ENCODE assay signal across 27 mouse cellular contexts in genomic region chr10:92790247-92790646, GRCm38 (mm10).
A peak's percentile ranks its signal among the peaks of the same experiment; 100 is the strongest.
DNase-seq lines count a peak whose midpoint lies in the region; ATAC-seq and TF ChIP-seq lines count a peak whose summit lies in the region.
"Had no signal": no experiment of that assay in that cellular context is flagged by ENCODE, and none has a peak within 500 bp of the region (broad histone marks: within the 10 kb centered on the region; RNA-seq: fewer than 3 reads in every experiment).

No protein-coding gene starts in this region.

- no peak overlapping the region for H3K4me2 ChIP-seq in forebrain, embryonic 14.5 days (ENCODE audit: low read length)
- no peak overlapping the region for H3K4me2 ChIP-seq in forebrain, embryonic 11.5 days (ENCODE audit: low read depth, low read length, severe bottlenecking)
- peak overlapping the region; percentile 59; the same call in 1 of the 2 replicates for H3K4me2 ChIP-seq in CH12.LX (ENCODE audit: insufficient read depth, low read depth, poor library complexity, severe bottlenecking)
- H3K4me2 ChIP-seq in embryonic facial prominence, embryonic 14.5 days (ENCODE audit: low read depth, low read length), result no peak overlapping the region
- H3K4me2 ChIP-seq: heart, embryonic 11.5 days; hindbrain, embryonic 15.5 days; liver, embryonic 13.5 days; lung, embryonic 15.5 days; neural tube, embryonic 13.5 days had no signal

- 27% methylated on average over 2 of the region's 2 CpGs for WGBS in forebrain, embryonic 14.5 days
- WGBS in forebrain, embryonic 11.5 days, result 29% methylated on average over 2 of the region's 2 CpGs
- 13% methylated on average over 2 of the region's 2 CpGs for WGBS in embryonic facial prominence, embryonic 14.5 days

- no peak overlapping the region for H3K9ac ChIP-seq in forebrain, embryonic 14.5 days (ENCODE audit: low read length)
- H3K9ac ChIP-seq in forebrain, embryonic 11.5 days (ENCODE audit: low read length), result no peak overlapping the region
- no peak overlapping the region for H3K9ac ChIP-seq in CH12.LX (ENCODE audit: insufficient read depth, low read depth)
- no peak overlapping the region for H3K9ac ChIP-seq in embryonic facial prominence, embryonic 14.5 days (ENCODE audit: low read depth, low read length)
- H3K9ac ChIP-seq: hindbrain, embryonic 15.5 days; liver, embryonic 13.5 days; lung, embryonic 15.5 days; neural tube, embryonic 13.5 days had no signal

- DNase-seq in forebrain, embryonic 14.5 days (ENCODE audit: low spot score), result peak; percentile 29
- no peak for DNase-seq in forebrain, embryonic 11.5 days (ENCODE audit: low spot score)
- peak; percentile 27 for DNase-seq in left cerebral cortex, postnatal 4 days
- DNase-seq in left cerebral cortex, adult 2 months (ENCODE audit: extremely low spot score in 1 of 2, low spot score in 2 of 2), result no peak
- DNase-seq in CH12.LX (ENCODE audit: extremely low read depth), result no peak
- peak; percentile 69 for DNase-seq in embryonic facial prominence, embryonic 14.5 days (ENCODE audit: low spot score)
- no peak for DNase-seq in frontal cortex, postnatal 10 days (ENCODE audit: low spot score in 2 of 2)
- DNase-seq: adrenal gland, postnatal 36 days; cerebellum, adult 18-20 months; cerebellum, postnatal 25 days; gastrocnemius, postnatal 10 days; kidney, adult 9 months; kidney, postnatal 36 days; liver, embryonic 13.5 days; lung, postnatal 4 days; retina, postnatal 1 day; right cerebral cortex, postnatal 25 days; spleen, adult 18-20 months; thymus, postnatal 14 days had no signal

- intact Hi-C loops in left cerebral cortex, postnatal 4 days (cut with DNase I), result no loop called here
- intact Hi-C loops in left cerebral cortex, adult 2 months (cut with DNase I), result no loop called here

- dilution Hi-C loops in CH12.LX (cut with MboI; ENCODE audit: extremely low pct_ligation_motif_present, extremely low pct_unique_long_range_greater_than_20kb, low sequenced_read_pairs), result no loop called here

- in situ Hi-C loops in CH12.LX (cut with MboI; ENCODE audit: low pct_ligation_motif_present, low pct_unique_long_range_greater_than_20kb, low sequenced_read_pairs), result no loop called here

- no peak overlapping the region for H3K27ac ChIP-seq in forebrain, embryonic 14.5 days (ENCODE audit: low read depth, low read length)
- H3K27ac ChIP-seq in forebrain, embryonic 11.5 days (ENCODE audit: low read depth, low read length), result no peak overlapping the region
- H3K27ac ChIP-seq in left cerebral cortex, adult 2 months, result no peak overlapping the region
- H3K27ac ChIP-seq in CH12.LX (ENCODE audit: insufficient read depth, low read depth), result no peak overlapping the region
- H3K27ac ChIP-seq in embryonic facial prominence, embryonic 14.5 days (replicated peaks; ENCODE audit: low read depth, low read length), result no peak overlapping the region
- H3K27ac ChIP-seq: forebrain, embryonic 10.5 days; hindbrain, embryonic 15.5 days; liver, embryonic 13.5 days; lung, embryonic 15.5 days; neural tube, embryonic 13.5 days had no signal

- H3K9me3 ChIP-seq in forebrain, embryonic 14.5 days (replicated peaks; ENCODE audit: control insufficient read depth, low read length), result no peaks in the 10 kb centered on the region
- no peaks in the 10 kb centered on the region for H3K9me3 ChIP-seq in forebrain, embryonic 11.5 days (ENCODE audit: control insufficient read depth, low read length)
- H3K9me3 ChIP-seq in CH12.LX (replicated peaks; ENCODE audit: low read length), result no peaks in the 10 kb centered on the region
- no peaks in the 10 kb centered on the region for H3K9me3 ChIP-seq in embryonic facial prominence, embryonic 14.5 days (ENCODE audit: control insufficient read depth, low read length)
- H3K9me3 ChIP-seq: forebrain, embryonic 10.5 days; G1E; hindbrain, embryonic 15.5 days; liver, embryonic 13.5 days; lung, embryonic 15.5 days; neural tube, embryonic 13.5 days had no signal

- peaks cover 12% of the 10 kb centered on the region; the same call in 1 of the 2 replicates for H3K4me1 ChIP-seq in forebrain, embryonic 14.5 days (ENCODE audit: control insufficient read depth, insufficient read depth, low read length)
- H3K4me1 ChIP-seq in forebrain, embryonic 11.5 days (replicated peaks; ENCODE audit: control insufficient read depth, insufficient read depth, low read length), result peaks cover 4% of the 10 kb centered on the region; the same call in 1 of the 2 replicates
- peaks cover 12 to 34% of the 10 kb centered on the region in 2 experiments for H3K4me1 ChIP-seq in CH12.LX (ENCODE audit: control insufficient read depth in 1 of 2, insufficient read depth in 2 of 2)
- no peaks in the 10 kb centered on the region for H3K4me1 ChIP-seq in embryonic facial prominence, embryonic 14.5 days (ENCODE audit: control insufficient read depth, insufficient read depth, low read length)
- H3K4me1 ChIP-seq: liver, embryonic 13.5 days; lung, embryonic 15.5 days had no signal

- no peaks in the 10 kb centered on the region for H3K36me3 ChIP-seq in forebrain, embryonic 14.5 days (ENCODE audit: control insufficient read depth, insufficient read depth, low read length)
- H3K36me3 ChIP-seq in forebrain, embryonic 11.5 days (ENCODE audit: control insufficient read depth, insufficient read depth, low read length), result no peaks in the 10 kb centered on the region
- no peaks in the 10 kb centered on the region for H3K36me3 ChIP-seq in CH12.LX (replicated peaks in 1 of 2; ENCODE audit: control insufficient read depth in 1 of 2, insufficient read depth in 1 of 2, low read length in 1 of 2)
- H3K36me3 ChIP-seq in embryonic facial prominence, embryonic 14.5 days (ENCODE audit: control insufficient read depth, insufficient read depth, low read length), result no peaks in the 10 kb centered on the region
- H3K36me3 ChIP-seq: forebrain, embryonic 10.5 days; G1E; hindbrain, embryonic 15.5 days; liver, embryonic 13.5 days; lung, embryonic 15.5 days; neural tube, embryonic 13.5 days had no signal

- H3K79me2 ChIP-seq in CH12.LX (replicated peaks; ENCODE audit: control insufficient read depth, extremely low read depth, insufficient read depth, poor library complexity, severe bottlenecking), result no peaks in the 10 kb centered on the region

- no peak for TF ChIP-seq RAD21 in CH12.LX (IDR thresholded peaks at IDR 0.05; ENCODE audit: low read depth, low read length)

- TF ChIP-seq CTCF in left cerebral cortex, adult 2 months (IDR thresholded peaks at IDR 0.05), result no peak
- no peak for TF ChIP-seq CTCF in CH12.LX (conservative IDR thresholded peaks at IDR 0.05 in 1 of 2, IDR thresholded peaks at IDR 0.05 in 1 of 2; ENCODE audit: low read depth in 2 of 2, low read length in 2 of 2)

- ATAC-seq in forebrain, embryonic 14.5 days, result no peak
- no peak for ATAC-seq in forebrain, embryonic 11.5 days (replicated peaks; ENCODE audit: low FRiP score)
- ATAC-seq in embryonic facial prominence, embryonic 14.5 days (ENCODE audit: low read depth), result peak; percentile 84
- ATAC-seq: intestine, embryonic 16.5 days; Patski had no signal

- TF ChIP-seq POLR2A in CH12.LX (IDR thresholded peaks at IDR 0.05; ENCODE audit: low read depth, low read length), result no peak

- no peaks in the 10 kb centered on the region for H3K27me3 ChIP-seq in forebrain, embryonic 14.5 days (replicated peaks; ENCODE audit: control insufficient read depth, insufficient read depth, low read length)
- no peaks in the 10 kb centered on the region for H3K27me3 ChIP-seq in forebrain, embryonic 11.5 days (ENCODE audit: control insufficient read depth, insufficient read depth, low read length)
- H3K27me3 ChIP-seq in CH12.LX (replicated peaks), result no peaks in the 10 kb centered on the region
- no peaks in the 10 kb centered on the region for H3K27me3 ChIP-seq in embryonic facial prominence, embryonic 14.5 days (replicated peaks; ENCODE audit: control insufficient read depth, insufficient read depth, low read length)
- H3K27me3 ChIP-seq: hindbrain, embryonic 15.5 days; liver, embryonic 13.5 days; lung, embryonic 15.5 days; Patski had no signal

- no peak overlapping the region for H3K4me3 ChIP-seq in forebrain, embryonic 14.5 days (ENCODE audit: low read depth, low read length)
- H3K4me3 ChIP-seq in forebrain, embryonic 11.5 days (ENCODE audit: low read depth, low read length), result no peak overlapping the region
- H3K4me3 ChIP-seq in left cerebral cortex, adult 2 months, result no peak overlapping the region
- no peak overlapping the region for H3K4me3 ChIP-seq in CH12.LX (replicated peaks in 1 of 3; ENCODE audit: low read depth in 2 of 3, low read length in 2 of 3, poor library complexity in 1 of 3)
- no peak overlapping the region for H3K4me3 ChIP-seq in embryonic facial prominence, embryonic 14.5 days (ENCODE audit: low read depth, low read length)
- H3K4me3 ChIP-seq: forebrain, embryonic 10.5 days; hindbrain, embryonic 15.5 days; liver, embryonic 13.5 days; lung, embryonic 15.5 days; neural tube, embryonic 13.5 days had no signal

- no peak for TF ChIP-seq EP300 in CH12.LX (IDR thresholded peaks at IDR 0.05; ENCODE audit: low read length)

TF ChIP-seq in CH12.LX, 34 proteins besides CTCF, POLR2A, EP300 and RAD21:
- TF ChIP-seq USF1 (IDR thresholded peaks at IDR 0.05; ENCODE audit: low read depth, low read length) (no peak), MAZ (IDR thresholded peaks at IDR 0.05; ENCODE audit: low read depth, low read length) (no peak), IRF4 (IDR thresholded peaks at IDR 0.05; ENCODE audit: low read depth, low read length) (no peak), BHLHE40 (IDR thresholded peaks at IDR 0.05; ENCODE audit: low read depth, low read length) (no peak), TCF12 (IDR thresholded peaks at IDR 0.05; ENCODE audit: low read depth, low read length) (no peak), MYC (IDR thresholded peaks at IDR 0.05; ENCODE audit: low read depth, low read length) (no peak), GABPA (IDR thresholded peaks at IDR 0.05; ENCODE audit: insufficient replicate concordance, low read depth, low read length) (no peak), ZMIZ1 (IDR thresholded peaks at IDR 0.05; ENCODE audit: low read depth, low read length) (no peak), SIN3A (IDR thresholded peaks at IDR 0.05; ENCODE audit: low read length) (no peak), ELF1 (IDR thresholded peaks at IDR 0.05; ENCODE audit: low read depth, low read length) (no peak), POLR2AphosphoS2 (IDR thresholded peaks at IDR 0.05; ENCODE audit: low read depth, low read length) (no peak), USF2 (conservative IDR thresholded peaks at IDR 0.05; ENCODE audit: low read depth, low read length) (no peak), ZKSCAN1 (IDR thresholded peaks at IDR 0.05; ENCODE audit: borderline replicate concordance, low read depth, low read length) (no peak), JUND (conservative IDR thresholded peaks at IDR 0.05; ENCODE audit: low read depth, low read length) (no peak), KAT2A (IDR thresholded peaks at IDR 0.05; ENCODE audit: insufficient replicate concordance, low read length) (no peak)

Comparison
In these comparisons a context has a peak if more than half of its experiments do, and no peak if none do; other contexts are left out.
1. DNase-seq: peak in forebrain, embryonic 14.5 days (single experiment), left cerebral cortex, postnatal 4 days (single experiment) and embryonic facial prominence, embryonic 14.5 days (single experiment); none in forebrain, embryonic 11.5 days (single experiment), left cerebral cortex, adult 2 months (0 of 2), CH12.LX (single experiment) and frontal cortex, postnatal 10 days (0 of 2).